Mouse (Mus musculus) intestine, embryonic 15.5 days (tissue): Measurements from ENCODE around the gene Mrpl50. TPM values are rescaled to one million over a fixed set of nuclear protein-coding genes. Genes with fewer than 3 reads are reported as not detected.

Experiments used
- ATAC-seq: fragments of 200-750 bp; cut with Nextera tagmentation; 2 replicates; pipeline ENCODE4 v1.8.0; 2017; ENCODE audit warnings: moderate TSS enrichment, moderate library complexity
- H3K27ac ChIP-seq: fragments of 300-500 bp; sonication (generic); 2 replicates; pipeline ENCODE4 v1.5.1; 2015; ENCODE audit warnings: mild to moderate bottlenecking, inconsistent platforms
- H3K27me3 ChIP-seq: fragments of 300-500 bp; sonication (generic); replicated peaks from 2 replicates; pipeline ENCODE4 v1.6.1; 2015; ENCODE audit warnings: inconsistent platforms
- H3K36me3 ChIP-seq: fragments of 300-500 bp; sonication (generic); 2 replicates; pipeline ENCODE4 v1.6.1; 2015; ENCODE audit warnings: inconsistent platforms
- H3K4me1 ChIP-seq: fragments of 300-500 bp; sonication (generic); replicated peaks from 2 replicates; pipeline ENCODE4 v1.6.1; 2015; ENCODE audit warnings: inconsistent platforms
- H3K4me2 ChIP-seq: fragments of 300-500 bp; sonication (generic); replicated peaks from 2 replicates; pipeline ENCODE4 v1.6.1; 2015; ENCODE audit warnings: mild to moderate bottlenecking, inconsistent platforms
- H3K4me3 ChIP-seq: fragments of 300-500 bp; sonication (generic); replicated peaks from 2 replicates; pipeline ENCODE4 v1.5.1; 2015; ENCODE audit warnings: inconsistent platforms
- H3K9ac ChIP-seq: fragments of 300-500 bp; sonication (generic); 2 replicates; pipeline ENCODE4 v1.6.1; 2015; ENCODE audit warnings: inconsistent platforms
- H3K9me3 ChIP-seq: fragments of 300-500 bp; sonication (generic); 2 replicates; pipeline ENCODE4 v1.6.1; 2016; ENCODE audit warnings: inconsistent platforms
- WGBS: fragments of 180-500 bp; shearing (Covaris S2); methylation state at CpG from one replicate; pipeline ENCODE4 v1.1.7; 2015; 5-methylcytosine and 5-hydroxymethylcytosine counted together
- polyA plus RNA-seq: library from polyadenylated mRNA; unstranded; fragments of >200 nt; fragmentation: Nextera tagmentation; extraction: Ambion mirVana; gene quantifications from 2 replicates; pipeline ENCODE4 v1.2.1, GENCODE M21; 2015

Gene Mrpl50
- 91.6 and 106 TPM in 2 replicates for polyA plus RNA-seq

DNA sequence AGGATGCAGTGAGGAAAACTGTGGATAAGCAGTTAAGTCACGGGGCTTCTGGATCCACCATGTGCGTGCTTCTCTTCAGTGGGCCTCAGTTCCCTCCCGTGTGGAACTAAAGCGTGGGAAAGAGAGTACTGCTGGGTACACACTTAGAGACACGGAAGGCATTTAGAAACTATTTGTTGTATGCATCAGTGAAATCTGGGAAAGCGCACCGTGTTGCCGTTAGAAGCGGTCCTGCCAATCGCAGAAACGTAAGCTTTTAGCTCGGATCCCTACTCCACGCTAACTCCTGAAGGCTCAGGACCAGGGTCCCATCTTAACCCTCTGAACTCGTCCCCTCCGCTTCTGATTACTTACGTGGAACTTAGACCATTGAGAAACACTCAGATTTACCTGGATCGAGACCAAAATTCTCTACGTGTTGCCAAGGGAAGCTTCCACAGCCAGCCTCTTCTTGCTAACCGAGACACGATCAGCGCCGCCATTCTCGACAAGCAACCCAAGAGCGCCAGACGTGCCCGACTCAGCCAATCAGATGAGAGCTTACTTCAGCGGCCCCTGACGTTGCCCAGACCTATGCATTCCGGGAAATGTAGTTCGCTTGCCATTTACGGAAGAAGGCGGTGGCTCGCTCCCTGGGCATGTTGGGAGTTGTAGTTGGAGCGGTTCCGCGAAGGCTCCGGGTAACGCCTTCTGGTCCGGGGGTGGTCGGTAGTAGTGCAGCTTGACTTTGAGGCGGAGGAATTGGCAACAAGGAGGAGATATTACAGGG, at the start of gene Mrpl50, which contains the start of gene Zfp189:
Gene Mrpl50 (minus strand): TSS at position 522 of the 769 bp plus-strand sequence.
Gene Zfp189 (plus strand): TSS at position 605 of the 769 bp plus-strand sequence.
- under 1% methylated on average over 41 of the region's 41 CpGs for WGBS
- peaks cover 8% of the 10 kb centered on the region for H3K4me1 ChIP-seq
- ATAC-seq, result peak; percentile 100
- H3K27ac ChIP-seq, result peak within 1 kb of the TSS; percentile 48
- no peaks in the 10 kb centered on the region for H3K9me3 ChIP-seq
- peak within 1 kb of the TSS; percentile 66 for H3K4me3 ChIP-seq
- no peaks in the 10 kb centered on the region for H3K27me3 ChIP-seq
- peak within 1 kb of the TSS; percentile 74 for H3K4me2 ChIP-seq
- H3K36me3 ChIP-seq, result no peaks in the 10 kb centered on the region
- H3K9ac ChIP-seq, result peak within 1 kb of the TSS; percentile 73

DNA sequence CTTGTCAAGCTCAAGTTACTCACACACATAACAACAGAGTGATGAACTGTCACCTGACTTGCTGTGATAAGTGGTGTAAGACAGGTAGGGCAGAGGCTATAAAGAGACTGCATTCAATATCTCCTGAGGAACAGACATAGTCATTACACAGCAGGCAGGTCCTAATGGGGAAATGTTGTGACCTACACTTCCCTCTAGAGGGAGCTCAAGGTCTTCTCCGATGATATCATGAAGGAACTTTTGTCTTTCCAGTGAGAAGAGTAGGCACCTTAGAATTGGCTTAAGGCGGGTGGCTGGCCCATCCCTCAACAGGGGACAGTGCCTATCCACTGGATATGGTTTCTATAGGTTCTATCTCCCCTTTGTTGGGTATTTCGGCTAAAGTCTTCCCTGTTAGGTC, 46.7 kb upstream of the Mrpl50 start:
- WGBS, result 19% methylated on average over 3 of the region's 3 CpGs
- peak; percentile 88 for ATAC-seq
- Histone ChIP-seq H3K4me2 (no peak overlapping the region), H3K27me3 (no peaks in the 10 kb centered on the region), H3K36me3 (no peaks in the 10 kb centered on the region), H3K4me3 (no peak overlapping the region), H3K4me1 (no peaks in the 10 kb centered on the region), H3K9ac (no peak overlapping the region), H3K9me3 (no peaks in the 10 kb centered on the region), H3K27ac (no peak overlapping the region)

GRCm38 (mm10) chr4:49559915-49560772, 39.3 kb upstream of the Mrpl50 start:
- no peak overlapping the region for H3K4me2 ChIP-seq
- 0 out of 2 replicates have a peak, but pooled peaks cover 2% of the 10 kb centered on the region for H3K4me1 ChIP-seq
- 66% methylated on average over 20 of the region's 20 CpGs for WGBS
- H3K9ac ChIP-seq, result no peak overlapping the region
- H3K4me3 ChIP-seq, result no peak overlapping the region
- H3K9me3 ChIP-seq, result no peaks in the 10 kb centered on the region
- no peak overlapping the region for H3K27ac ChIP-seq
- no peaks in the 10 kb centered on the region for H3K27me3 ChIP-seq
- no peaks in the 10 kb centered on the region for H3K36me3 ChIP-seq
- ATAC-seq, result peak; percentile 74

DNA sequence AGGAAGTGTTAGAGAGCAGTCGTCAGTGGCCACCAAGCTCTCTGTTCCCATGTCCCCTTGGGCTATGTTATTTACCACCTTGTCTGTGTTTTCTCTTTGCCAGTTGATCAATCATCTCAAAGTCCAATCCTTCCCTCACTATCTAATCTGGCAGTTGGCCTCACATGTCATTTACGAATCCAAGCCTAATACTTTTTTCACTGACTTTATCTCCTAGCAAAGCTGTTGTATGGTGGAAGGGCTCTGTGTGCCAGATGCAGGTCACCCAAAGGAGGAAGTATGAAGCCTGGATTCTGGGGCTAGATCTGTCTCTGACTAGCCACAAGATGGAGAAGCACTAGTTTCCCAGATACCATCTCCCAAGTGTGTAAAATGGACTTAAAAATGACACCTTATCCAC, 37.3 kb upstream of the Mrpl50 start:
- peaks cover 2% of the 10 kb centered on the region; the same call in 1 of the 2 replicates for H3K4me1 ChIP-seq
- H3K27ac ChIP-seq, result no peak overlapping the region
- no peaks in the 10 kb centered on the region for H3K36me3 ChIP-seq
- H3K4me2 ChIP-seq, result no peak overlapping the region
- H3K9me3 ChIP-seq, result no peaks in the 10 kb centered on the region
- no peak overlapping the region for H3K9ac ChIP-seq
- WGBS, result 51% methylated on average over 2 of the region's 2 CpGs
- H3K4me3 ChIP-seq, result no peak overlapping the region
- no peaks in the 10 kb centered on the region for H3K27me3 ChIP-seq
- peak; percentile 62 for ATAC-seq

- ATAC-seq, result no peak
- H3K27ac ChIP-seq, result no peak overlapping the region
Measured at GRCm38 (mm10) chr4:49557375-49557774, 36.5 kb upstream of the Mrpl50 start.

DNA sequence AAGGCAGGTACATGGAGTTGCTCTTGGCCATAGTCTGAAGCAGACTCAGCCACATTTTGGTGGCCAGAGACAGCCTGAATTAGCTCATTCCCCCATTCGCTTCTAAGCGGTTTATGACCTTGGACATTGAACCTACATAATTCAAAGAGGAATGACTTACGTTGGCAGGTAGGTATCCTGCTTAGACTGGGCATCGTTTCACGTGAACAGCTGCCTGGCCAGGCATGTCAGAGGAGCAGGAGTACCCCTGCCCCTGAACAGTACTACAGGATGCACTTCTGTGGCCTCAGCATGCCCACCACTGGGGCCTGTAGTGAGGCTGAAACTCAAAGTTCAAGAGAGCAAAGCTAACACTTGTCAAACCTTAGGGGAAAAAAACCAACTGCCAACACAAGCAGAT, 32.5 kb upstream of the Mrpl50 start:
- WGBS, result 35% methylated on average over 5 of the region's 5 CpGs
- Histone ChIP-seq H3K27me3 (no peaks in the 10 kb centered on the region), H3K9me3 (no peaks in the 10 kb centered on the region), H3K9ac (no peak overlapping the region), H3K27ac (no peak overlapping the region), H3K4me2 (no peak overlapping the region), H3K4me3 (no peak overlapping the region), H3K4me1 (no peaks in the 10 kb centered on the region; the same call in 1 of the 2 replicates), H3K36me3 (no peaks in the 10 kb centered on the region)
- ATAC-seq, result peak; percentile 44

More at GRCm38 (mm10) chr4:49557375-49557774, 36.5 kb upstream of the Mrpl50 start:
- no peak overlapping the region for H3K4me3 ChIP-seq
- H3K27me3 ChIP-seq, result no peaks in the 10 kb centered on the region
- H3K36me3 ChIP-seq, result no peaks in the 10 kb centered on the region
- H3K4me2 ChIP-seq, result no peak overlapping the region
- H3K9ac ChIP-seq, result no peak overlapping the region
- 98% methylated on average over 7 of the region's 7 CpGs for WGBS
- no peaks in the 10 kb centered on the region for H3K9me3 ChIP-seq
- H3K4me1 ChIP-seq, result peaks cover 2% of the 10 kb centered on the region; the same call in 1 of the 2 replicates

DNA sequence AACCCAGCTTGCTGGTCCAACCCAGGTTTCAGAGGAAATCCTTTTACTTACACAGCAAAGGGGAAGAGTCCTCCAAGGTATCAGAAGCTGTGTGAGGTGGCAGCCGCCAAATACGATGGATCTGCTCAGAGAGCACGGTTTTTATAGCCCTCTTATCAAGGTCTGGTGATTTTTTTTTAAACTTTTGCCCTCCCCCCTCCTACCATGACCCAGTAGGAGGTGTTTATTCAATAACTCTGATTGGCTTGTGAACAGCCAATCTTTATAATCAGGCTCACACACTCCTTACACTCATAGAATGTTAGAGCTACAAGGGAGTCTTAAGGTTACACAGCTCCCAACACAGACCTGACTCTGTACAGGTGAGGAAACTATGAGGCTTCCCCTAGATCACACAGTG, 28.5 kb upstream of the Mrpl50 start, which contains the start of gene Aldob:
Gene Aldob (minus strand): TSS at position 164 of the 400 bp plus-strand sequence.
- Histone ChIP-seq H3K27me3 (no peaks in the 10 kb centered on the region), H3K9ac (peak within 1 kb of the TSS; percentile 23; the same call in 1 of the 2 replicates), H3K27ac (peak within 1 kb of the TSS; percentile 78; the same call in 1 of the 2 replicates), H3K9me3 (no peaks in the 10 kb centered on the region), H3K4me1 (no peaks in the 10 kb centered on the region; the same call in 1 of the 2 replicates), H3K4me2 (peak within 1 kb of the TSS; percentile 45), H3K36me3 (no peaks in the 10 kb centered on the region), H3K4me3 (peak within 1 kb of the TSS; percentile 29)
- peak; percentile 77 for ATAC-seq
- WGBS, result 23% methylated on average over 3 of the region's 3 CpGs

DNA sequence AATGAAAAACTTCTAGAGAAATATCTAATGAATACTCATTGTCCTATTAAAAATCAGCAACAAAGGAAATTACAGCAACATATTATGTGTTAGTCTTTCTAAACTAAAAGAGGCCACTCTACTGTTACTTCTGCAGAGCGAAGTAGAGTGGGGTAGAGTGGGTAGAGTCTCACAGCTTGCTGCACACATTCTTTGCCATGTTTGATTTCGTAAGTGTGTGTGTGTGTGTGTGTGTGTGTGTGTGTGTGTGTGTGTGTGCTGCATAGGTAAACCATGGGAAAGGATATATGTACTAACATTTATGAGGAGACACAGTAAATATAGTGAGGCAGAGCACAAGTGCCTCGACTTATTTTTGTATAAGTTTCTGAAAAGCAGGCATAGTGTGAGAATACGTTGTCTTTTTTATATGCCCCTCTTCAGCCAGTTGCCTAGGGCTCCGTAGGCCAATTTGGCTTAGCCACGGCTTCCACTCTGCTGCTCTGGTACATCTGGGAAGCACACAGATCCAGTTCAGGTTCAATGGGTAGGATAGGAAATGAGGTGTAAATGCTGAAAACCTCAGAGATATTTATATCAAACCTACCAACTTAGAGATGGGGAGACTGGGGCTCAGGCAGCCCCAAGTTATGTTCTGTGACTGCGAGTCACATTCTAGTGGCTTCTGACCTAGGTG, 26.8 kb upstream of the Mrpl50 start:
- Histone ChIP-seq H3K4me3 (peak overlapping the region; percentile 29), H3K4me1 (no peaks in the 10 kb centered on the region), H3K36me3 (no peaks in the 10 kb centered on the region), H3K27ac (peak overlapping the region; percentile 78), H3K27me3 (no peaks in the 10 kb centered on the region), H3K9ac (0 out of 2 replicates have a peak overlapping the region, but pooled peaks have one; percentile 23), H3K9me3 (no peaks in the 10 kb centered on the region), H3K4me2 (peak overlapping the region; percentile 45)
- peak; percentile 52 for ATAC-seq
- 72% methylated on average over 7 of the region's 7 CpGs for WGBS

DNA sequence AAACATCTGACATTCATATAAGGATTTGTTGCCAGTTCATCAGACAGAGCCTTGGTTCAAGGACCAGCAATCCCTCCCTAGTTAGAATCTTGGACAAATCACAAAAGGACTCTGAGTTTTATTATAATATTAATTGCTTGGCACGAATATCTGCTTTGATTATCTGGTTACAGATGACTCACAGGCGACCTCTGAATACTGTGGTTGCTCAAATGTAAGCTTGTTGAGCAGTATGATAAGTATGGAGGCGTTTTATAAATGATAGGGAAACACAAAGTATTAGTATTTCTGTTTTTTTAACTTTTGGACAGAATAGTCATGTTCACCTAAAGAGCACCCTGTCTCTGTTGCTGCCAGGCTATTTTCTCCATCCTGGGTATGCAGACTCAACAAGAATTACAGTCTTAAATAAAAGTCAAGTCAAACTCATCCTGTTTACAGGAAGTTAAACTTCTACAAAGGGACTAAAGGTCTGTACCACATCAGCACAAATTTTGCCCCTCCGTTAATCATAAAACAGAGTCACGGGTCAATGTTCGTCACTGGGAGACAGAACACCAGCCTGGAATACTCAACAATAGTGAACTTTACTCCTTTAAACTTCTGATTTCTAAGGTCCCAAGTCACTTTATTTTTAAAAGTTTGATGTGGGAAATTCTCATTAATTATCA, 26.1 kb upstream of the Mrpl50 start:
- WGBS, result 43% methylated on average over 6 of the region's 6 CpGs
- Histone ChIP-seq H3K4me1 (no peaks in the 10 kb centered on the region), H3K9ac (no peak overlapping the region), H3K4me2 (peak overlapping the region; percentile 30), H3K27me3 (no peaks in the 10 kb centered on the region), H3K27ac (no peak overlapping the region), H3K36me3 (no peaks in the 10 kb centered on the region), H3K9me3 (no peaks in the 10 kb centered on the region), H3K4me3 (no peak overlapping the region)
- peak; percentile 88 for ATAC-seq

DNA sequence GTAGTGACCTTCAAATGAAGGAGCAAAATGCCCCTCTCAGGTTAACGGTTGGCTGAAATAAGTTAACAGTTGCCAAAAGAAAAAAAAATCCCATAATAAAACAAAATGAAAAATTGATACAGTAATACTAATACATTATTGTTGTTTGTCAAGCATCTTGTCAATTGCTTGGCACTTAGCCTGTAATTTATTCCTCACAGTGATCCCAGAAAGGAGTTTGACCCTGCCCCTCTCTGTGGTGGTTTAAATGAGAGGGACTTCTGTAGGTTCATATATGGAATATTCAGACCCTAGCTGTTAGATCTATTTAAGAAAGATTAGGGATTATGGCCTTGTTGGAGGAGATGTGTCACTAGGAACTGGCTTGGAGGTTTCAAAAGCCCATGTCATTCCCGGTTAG, 25.1 kb upstream of the Mrpl50 start:
- WGBS, result 88% methylated on average over 2 of the region's 2 CpGs
- Histone ChIP-seq H3K27me3 (no peaks in the 10 kb centered on the region), H3K9me3 (no peaks in the 10 kb centered on the region), H3K4me1 (no peaks in the 10 kb centered on the region), H3K4me3 (no peak overlapping the region), H3K9ac (no peak overlapping the region), H3K36me3 (no peaks in the 10 kb centered on the region), H3K27ac (no peak overlapping the region), H3K4me2 (peak overlapping the region; percentile 30; the same call in 1 of the 2 replicates)
- ATAC-seq, result no peak

DNA sequence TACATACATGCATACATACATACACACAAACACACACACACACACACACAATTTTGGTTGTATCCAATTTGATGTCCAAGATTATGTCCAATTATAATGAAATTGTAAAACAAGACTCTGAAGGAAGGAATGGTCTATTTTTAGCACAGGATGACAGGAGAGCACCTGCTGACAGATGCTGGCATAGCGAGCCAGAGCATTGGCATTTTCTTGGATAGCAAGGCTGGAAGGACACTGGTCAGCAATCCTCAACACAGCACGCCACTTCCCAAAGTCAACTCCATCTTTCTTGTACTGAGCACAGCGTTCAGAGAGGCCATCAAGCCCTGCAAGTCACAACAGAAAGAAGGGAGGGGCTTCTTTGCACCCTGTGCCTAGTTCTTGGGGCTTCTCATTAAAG, 20.1 kb upstream of the Mrpl50 start:
- no peaks in the 10 kb centered on the region for H3K4me1 ChIP-seq
- no peaks in the 10 kb centered on the region for H3K27me3 ChIP-seq
- no peak overlapping the region for H3K27ac ChIP-seq
- H3K4me3 ChIP-seq, result no peak overlapping the region
- ATAC-seq, result no peak
- no peaks in the 10 kb centered on the region for H3K9me3 ChIP-seq
- WGBS, result 74% methylated on average over 3 of the region's 3 CpGs
- H3K36me3 ChIP-seq, result no peaks in the 10 kb centered on the region
- no peak overlapping the region for H3K9ac ChIP-seq
- H3K4me2 ChIP-seq, result no peak overlapping the region
